Comparison of ENCODE assay signal across 10 mouse cellular contexts in the genomic region with DNA sequence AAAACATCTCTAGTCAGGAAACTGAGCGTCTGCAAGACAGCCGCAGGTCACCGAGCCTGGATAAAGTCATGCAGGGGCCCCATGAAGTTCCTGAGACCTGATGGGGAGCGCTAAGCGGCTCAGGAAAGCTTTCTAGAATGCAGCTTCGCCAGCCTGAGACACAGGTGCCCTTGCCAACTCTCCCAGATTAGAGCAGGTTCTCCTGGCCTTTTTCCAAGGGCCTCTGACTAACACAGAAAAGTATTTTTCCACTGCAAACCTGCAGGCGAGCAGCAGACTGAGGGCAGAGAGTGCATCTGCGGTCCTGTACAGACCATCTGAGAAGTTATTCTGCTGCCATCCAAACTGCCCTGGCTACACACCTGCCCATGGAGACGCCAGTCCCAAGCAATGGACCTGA. TPM values are rescaled to one million over a fixed set of nuclear protein-coding genes. Genes with fewer than 3 reads are reported as not detected.
DNase-seq lines count a peak whose midpoint lies in the region; ATAC-seq and TF ChIP-seq lines count a peak whose summit lies in the region.
"Had no signal": no experiment of that assay in that cellular context is flagged by ENCODE, and none has a peak within 500 bp of the region (broad histone marks: within the 10 kb centered on the region; RNA-seq: fewer than 3 reads in every experiment).

No protein-coding gene starts in this region.

- no peaks in the 10 kb centered on the region for H3K4me1 ChIP-seq in hindbrain, postnatal 0 days (ENCODE audit: insufficient read depth, low read length)
- H3K4me1 ChIP-seq in hindbrain, embryonic 10.5 days (replicated peaks) = no peaks in the 10 kb centered on the region
- peaks cover 15% of the 10 kb centered on the region; the same call in 1 of the 2 replicates for H3K4me1 ChIP-seq in embryonic facial prominence, embryonic 15.5 days
- H3K4me1 ChIP-seq in lung, embryonic 16.5 days (replicated peaks; ENCODE audit: control insufficient read depth, insufficient read depth, low read length) = peaks cover 31% of the 10 kb centered on the region
- peaks cover 4% of the 10 kb centered on the region for H3K4me1 ChIP-seq in thymus, adult 2 months (replicated peaks; ENCODE audit: control insufficient read depth, insufficient read depth, low read length)
- H3K4me1 ChIP-seq: limb, embryonic 12.5 days had no signal

- peak; percentile 39 for DNase-seq in hindbrain, postnatal 0 days (ENCODE audit: low spot score)
- no peak for DNase-seq in hindbrain, embryonic 10.5 days (ENCODE audit: low spot score)
- peak; percentile 37 for DNase-seq in adrenal gland, postnatal 25 days
- DNase-seq in spleen, adult 12 weeks (ENCODE audit: low spot score) = no peak
- no peak for DNase-seq in thymus, adult 2 months

- 73% methylated on average over 9 of the region's 9 CpGs for WGBS in hindbrain, postnatal 0 days
- 89% methylated on average over 9 of the region's 9 CpGs for WGBS in hindbrain, embryonic 10.5 days
- WGBS in embryonic facial prominence, embryonic 15.5 days = 65% methylated on average over 9 of the region's 9 CpGs
- WGBS in lung, embryonic 16.5 days = 56% methylated on average over 9 of the region's 9 CpGs
- WGBS in thymus, adult 2 months = 93% methylated on average over 9 of the region's 9 CpGs

- TF ChIP-seq CTCF in hindbrain, postnatal 0 days (IDR thresholded peaks at IDR 0.05; ENCODE audit: low read depth) = no peak
- no peak for TF ChIP-seq CTCF in thymus, adult 2 months (IDR thresholded peaks at IDR 0.05; ENCODE audit: borderline replicate concordance, control insufficient read depth, extremely low read depth, insufficient read depth, low read length, poor library complexity)

- no peaks in the 10 kb centered on the region for H3K27me3 ChIP-seq in hindbrain, postnatal 0 days (ENCODE audit: insufficient read depth, low read length)
- no peaks in the 10 kb centered on the region for H3K27me3 ChIP-seq in hindbrain, embryonic 10.5 days (ENCODE audit: insufficient read depth, poor library complexity, severe bottlenecking)
- no peaks in the 10 kb centered on the region for H3K27me3 ChIP-seq in embryonic facial prominence, embryonic 15.5 days
- H3K27me3 ChIP-seq in lung, embryonic 16.5 days (ENCODE audit: control insufficient read depth, insufficient read depth, low read depth, low read length) = no peaks in the 10 kb centered on the region
- no peaks in the 10 kb centered on the region for H3K27me3 ChIP-seq in thymus, adult 2 months (ENCODE audit: control insufficient read depth, insufficient read depth, low read length)
- H3K27me3 ChIP-seq: limb, embryonic 12.5 days had no signal

- TF ChIP-seq POLR2A in thymus, adult 2 months (IDR thresholded peaks at IDR 0.05; ENCODE audit: control insufficient read depth, extremely low read depth, insufficient read depth, low read length, poor library complexity) = no peak

- H3K27ac ChIP-seq in hindbrain, postnatal 0 days = no peak overlapping the region
- no peak overlapping the region for H3K27ac ChIP-seq in hindbrain, embryonic 10.5 days
- H3K27ac ChIP-seq in embryonic facial prominence, embryonic 15.5 days (replicated peaks) = no peak overlapping the region
- 0 out of 2 replicates have a peak overlapping the region, but pooled peaks have one; percentile 8 for H3K27ac ChIP-seq in lung, embryonic 16.5 days (ENCODE audit: low read length)
- no peak overlapping the region for H3K27ac ChIP-seq in thymus, adult 2 months (ENCODE audit: control insufficient read depth, insufficient read depth, low read length)
- H3K27ac ChIP-seq: limb, embryonic 12.5 days had no signal

- H3K4me3 ChIP-seq in hindbrain, postnatal 0 days (ENCODE audit: low read length) = no peak overlapping the region
- no peak overlapping the region for H3K4me3 ChIP-seq in hindbrain, embryonic 10.5 days
- H3K4me3 ChIP-seq in embryonic facial prominence, embryonic 15.5 days (replicated peaks) = no peak overlapping the region
- no peak overlapping the region for H3K4me3 ChIP-seq in lung, embryonic 16.5 days (ENCODE audit: low read length)
- no peak overlapping the region for H3K4me3 ChIP-seq in thymus, adult 2 months (ENCODE audit: control insufficient read depth, insufficient read depth, low read length)
- H3K4me3 ChIP-seq: limb, embryonic 12.5 days had no signal

- H3K9me3 ChIP-seq in hindbrain, postnatal 0 days (ENCODE audit: low read length) = no peaks in the 10 kb centered on the region
- H3K9me3 ChIP-seq in hindbrain, embryonic 10.5 days = no peaks in the 10 kb centered on the region
- H3K9me3 ChIP-seq in embryonic facial prominence, embryonic 15.5 days (replicated peaks) = no peaks in the 10 kb centered on the region
- H3K9me3 ChIP-seq in lung, embryonic 16.5 days (ENCODE audit: control insufficient read depth, low read length) = no peaks in the 10 kb centered on the region
- H3K9me3 ChIP-seq: G1E; limb, embryonic 12.5 days had no signal

- peaks cover 7% of the 10 kb centered on the region; the same call in 1 of the 2 replicates for H3K36me3 ChIP-seq in hindbrain, postnatal 0 days (ENCODE audit: insufficient read depth, low read length)
- peaks cover 16% of the 10 kb centered on the region for H3K36me3 ChIP-seq in hindbrain, embryonic 10.5 days
- no peaks in the 10 kb centered on the region for H3K36me3 ChIP-seq in embryonic facial prominence, embryonic 15.5 days
- no peaks in the 10 kb centered on the region for H3K36me3 ChIP-seq in lung, embryonic 16.5 days (ENCODE audit: control insufficient read depth, insufficient read depth, low read length)
- H3K36me3 ChIP-seq in thymus, adult 2 months (ENCODE audit: control insufficient read depth, insufficient read depth, low read length) = no peaks in the 10 kb centered on the region

- no peak overlapping the region for H3K9ac ChIP-seq in hindbrain, postnatal 0 days (replicated peaks; ENCODE audit: low read length)
- 0 out of 2 replicates have a peak overlapping the region, but pooled peaks have one; percentile 2 for H3K9ac ChIP-seq in embryonic facial prominence, embryonic 15.5 days
- no peak overlapping the region for H3K9ac ChIP-seq in lung, embryonic 16.5 days (ENCODE audit: low read length)
- H3K9ac ChIP-seq: limb, embryonic 12.5 days had no signal

- H3K4me2 ChIP-seq in hindbrain, postnatal 0 days (ENCODE audit: low read depth, low read length) = no peak overlapping the region
- no peak overlapping the region for H3K4me2 ChIP-seq in embryonic facial prominence, embryonic 15.5 days (replicated peaks)
- H3K4me2 ChIP-seq in lung, embryonic 16.5 days (ENCODE audit: low read depth, low read length) = no peak overlapping the region
- H3K4me2 ChIP-seq: limb, embryonic 12.5 days had no signal

- no peak for ATAC-seq in hindbrain, postnatal 0 days
- ATAC-seq in embryonic facial prominence, embryonic 15.5 days (ENCODE audit: insufficient number of reproducible peaks, low FRiP score, low TSS enrichment, low read depth) = no peak
- peak; percentile 22 for ATAC-seq in lung, embryonic 16.5 days (ENCODE audit: low read depth)
- ATAC-seq in granulocyte monocyte progenitor cell, adult 5-6 weeks (replicated peaks; ENCODE audit: poor library complexity, severe bottlenecking) = no peak

RNA-seq across cellular contexts. Expression of a gene that starts 27.6 kb away (rescaled TPM):
- total RNA-seq in hindbrain, postnatal 0 days (2014; rRNA removed) = 41.8 and 53.5 TPM in 2 replicates
- 45.6 and 48.0 TPM in 2 replicates for polyA plus RNA-seq in hindbrain, postnatal 0 days (2015; fragmentation: Nextera tagmentation; extraction: Ambion mirVana)
- polyA plus RNA-seq in hindbrain, embryonic 10.5 days (2016; fragmentation: Nextera tagmentation; extraction: Ambion mirVana) = 16.2 and 18.7 TPM in 2 replicates
- 19.8 and 29.4 TPM in 2 replicates for total RNA-seq in adrenal gland, postnatal 25 days (2021)
- polyA plus RNA-seq in embryonic facial prominence, embryonic 15.5 days (2015; fragmentation: Nextera tagmentation; extraction: Ambion mirVana) = 15.0 and 16.6 TPM in 2 replicates
- 13.3 and 14.4 TPM in 2 replicates for polyA plus RNA-seq in lung, embryonic 16.5 days (2015; fragmentation: Nextera tagmentation; extraction: Ambion mirVana)
- 11.2 and 24.1 TPM in 2 replicates for total RNA-seq in granulocyte monocyte progenitor cell, adult 5-6 weeks (2014; fragmentation: Nextera tagmentation)
- 10.4 and 12.4 TPM in 2 replicates for total RNA-seq in granulocyte monocyte progenitor cell, adult 5-6 weeks (2017)
- polyA plus RNA-seq in thymus, adult 2 months (2012; rRNA removed) = 9.9 and 10.4 TPM in 2 replicates

Comparison
In these comparisons a context has a peak if more than half of its experiments do, and no peak if none do; other contexts are left out.
1. DNase-seq: peak in hindbrain, postnatal 0 days (single experiment) and adrenal gland, postnatal 25 days (single experiment); none in hindbrain, embryonic 10.5 days (single experiment), spleen, adult 12 weeks (single experiment) and thymus, adult 2 months (single experiment).